Mouse (Mus musculus): ENCODE measurements at regions not wholly inside any gene's neighbourhood (a gene's known extent, or its start where the extent isn't known, plus 50 kb on each side); places are given as distances from the start of the nearest gene placed in this dataset.

GRCm38 (mm10) chr3:142933684-142934259, 52.0 kb upstream of the Pkn2 start:
- DNase-seq (ENCODE audit: low spot score), result no peak
- no peaks in the 10 kb centered on the region for H3K4me1 ChIP-seq (replicated peaks; ENCODE audit: control insufficient read depth, insufficient read depth, low read length)
- ATAC-seq (ENCODE audit: low FRiP score), result no peak
- H3K9me3 ChIP-seq (ENCODE audit: control insufficient read depth, low read length), result no peaks in the 10 kb centered on the region
- no peak overlapping the region for H3K9ac ChIP-seq
- H3K4me2 ChIP-seq (replicated peaks), result no peak overlapping the region
- H3K27ac ChIP-seq, result no peak overlapping the region
- no peaks in the 10 kb centered on the region for H3K36me3 ChIP-seq (replicated peaks; ENCODE audit: control insufficient read depth, insufficient read depth)
- H3K27me3 ChIP-seq (ENCODE audit: control insufficient read depth, insufficient read depth, low read length), result no peaks in the 10 kb centered on the region
- 32% methylated on average over 5 of the region's 5 CpGs for WGBS
- no peak overlapping the region for H3K4me3 ChIP-seq (replicated peaks; ENCODE audit: low read length)
